Mouse (Mus musculus) B cell, adult 2 months (primary cell): Measurements from ENCODE around the gene Epc2.

Source experiments
- DNase-seq, 2 experiments: peaks; one replicate each; pipeline ENCODE4 v3.0.0; 2022

Gene Epc2

GRCm38 (mm10) chr2:49450931-49451636, at the start of gene Epc2:
Epc2 (plus strand) TSS chr2:49451486.
- peak; percentile 86 to 89 for DNase-seq

GRCm38 (mm10) chr2:49405954-49406353, 45.3 kb upstream of the Epc2 start:
- DNase-seq = no peak

DNA sequence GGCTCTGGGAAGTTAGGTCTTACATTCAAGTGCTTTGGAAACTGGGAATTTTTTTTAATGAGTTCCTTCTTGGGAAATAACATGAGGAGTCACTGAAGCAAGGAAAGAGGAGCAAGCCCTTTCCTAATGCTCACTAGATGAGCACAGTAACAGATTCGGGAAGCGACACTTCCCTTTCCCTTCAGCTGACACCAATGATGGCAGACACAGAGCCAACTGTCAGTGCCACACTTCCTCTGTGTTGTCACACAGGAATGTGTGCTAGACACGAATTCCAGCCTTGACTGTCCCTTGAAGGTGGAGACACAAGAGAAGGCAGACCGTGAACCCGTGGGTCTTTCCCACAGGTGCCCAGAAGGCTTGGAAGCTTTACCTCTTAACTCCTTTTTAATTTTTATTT, 39.6 kb upstream of the Epc2 start:
- DNase-seq = no peak

GRCm38 (mm10) chr2:49412576-49412975, 38.7 kb upstream of the Epc2 start:
- DNase-seq = no peak

GRCm38 (mm10) chr2:49415868-49416267, 35.4 kb upstream of the Epc2 start:
- no peak for DNase-seq

DNA sequence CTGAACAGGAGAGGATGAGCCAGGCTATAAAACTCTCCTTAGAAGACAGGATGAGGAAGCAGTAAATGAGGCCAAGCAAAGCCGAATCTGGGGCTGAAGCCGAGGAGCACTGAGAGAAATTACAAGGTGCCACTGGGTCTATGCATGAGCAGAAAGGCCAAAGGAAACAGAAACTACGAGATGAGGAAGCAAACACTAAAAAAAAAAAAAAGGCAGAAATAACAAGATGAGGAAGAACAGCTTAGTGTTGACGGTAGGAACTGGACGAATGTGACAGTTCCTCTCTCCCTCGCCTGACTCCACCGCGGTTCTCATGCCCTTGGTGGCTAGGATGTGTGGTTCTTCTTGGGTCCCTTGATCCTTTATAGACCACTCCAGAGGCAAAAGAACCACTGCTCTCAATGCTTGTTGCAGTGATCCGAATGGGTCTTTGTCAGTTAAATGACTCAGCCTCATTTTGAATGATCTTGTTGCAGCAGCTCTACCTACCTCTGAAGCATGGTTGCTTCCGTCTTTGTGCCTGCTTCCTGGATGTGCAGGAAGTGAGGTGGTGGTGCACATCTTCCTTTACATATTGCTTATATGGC, 34.2 kb upstream of the Epc2 start:
- DNase-seq = peak; percentile 72 to 73

DNA sequence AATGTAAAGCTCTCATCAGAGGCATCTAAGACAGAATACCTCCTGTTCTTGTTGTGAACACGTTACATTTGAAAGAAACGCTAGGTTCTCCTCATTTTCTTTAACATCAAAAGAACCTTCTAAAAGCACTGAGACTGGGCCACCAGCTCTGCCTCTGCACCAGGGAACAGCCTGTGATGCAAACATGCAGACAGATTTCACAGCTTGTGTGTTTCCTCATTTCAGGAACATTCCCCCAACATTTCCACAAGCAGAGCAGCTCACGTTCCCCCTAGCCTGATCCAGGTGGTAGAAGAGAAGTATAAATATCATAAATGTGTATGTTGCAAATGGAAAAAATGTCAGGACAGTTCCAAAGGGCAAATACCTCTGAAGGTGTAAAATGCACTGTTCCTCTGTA, 30.9 kb upstream of the Epc2 start:
- no peak for DNase-seq

- DNase-seq = no peak
Observed at GRCm38 (mm10) chr2:49423857-49424256, 27.4 kb upstream of the Epc2 start.

- peak; percentile 68 to 75 for DNase-seq
Observed at GRCm38 (mm10) chr2:49424788-49425187, 26.5 kb upstream of the Epc2 start.

DNA sequence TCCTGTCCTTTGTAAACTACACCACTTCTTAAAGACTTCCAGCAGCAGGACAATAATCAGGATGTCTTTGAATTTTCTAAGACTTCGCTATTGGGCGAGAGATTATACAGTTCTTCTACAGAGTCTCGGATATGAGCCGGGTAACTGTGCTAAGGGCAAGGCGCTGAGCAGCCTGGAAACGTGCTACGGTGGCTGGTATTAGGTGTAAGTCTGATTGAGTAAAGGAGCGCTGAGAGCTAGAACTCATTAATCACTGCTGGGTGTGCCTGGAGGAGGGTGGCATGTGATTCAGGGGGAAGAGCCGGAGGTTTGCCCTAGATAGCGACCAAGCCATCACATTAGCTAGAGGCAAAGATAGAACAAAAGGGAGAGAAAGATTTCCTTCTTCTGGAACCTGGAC, 25.1 kb upstream of the Epc2 start:
- DNase-seq = no peak

DNA sequence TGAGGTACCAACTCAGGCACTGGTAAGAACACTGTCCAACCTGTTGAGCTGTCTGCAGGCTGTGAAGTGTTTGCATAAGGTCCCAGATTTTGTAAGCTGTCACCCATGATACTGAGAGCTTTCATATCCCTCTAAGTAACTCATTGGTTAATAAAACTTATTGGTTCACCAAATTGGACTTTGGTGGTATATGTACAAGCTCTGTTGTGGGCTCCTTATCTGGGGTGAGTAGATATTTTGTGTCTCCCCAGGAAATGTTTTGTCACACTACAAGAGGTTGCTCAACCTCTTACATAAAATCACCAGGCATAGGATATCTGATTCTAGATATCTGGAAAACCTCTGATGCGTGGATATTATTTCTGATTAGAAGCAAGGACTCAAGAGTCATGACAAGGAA, 20.3 kb upstream of the Epc2 start:
- DNase-seq = no peak

DNA sequence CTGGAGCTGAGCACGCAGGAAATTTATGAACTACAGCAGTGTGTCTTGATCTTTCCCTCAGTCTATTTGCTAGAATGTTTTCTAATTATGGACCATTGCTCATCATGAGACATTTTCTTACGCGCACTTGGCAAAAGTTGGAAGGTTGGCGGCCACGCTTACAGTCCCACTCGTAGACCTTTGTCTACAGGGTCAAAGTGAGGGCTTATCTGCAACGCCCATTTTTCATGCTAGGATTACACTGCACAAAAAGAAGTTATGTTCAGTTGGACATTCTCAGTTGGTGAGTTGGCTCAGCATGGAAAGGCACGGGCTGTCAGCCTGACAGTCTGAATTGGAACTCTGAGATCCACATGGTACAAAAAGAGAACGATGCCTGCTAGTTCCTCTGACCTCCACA, 18.1 kb upstream of the Epc2 start:
- DNase-seq = no peak

GRCm38 (mm10) chr2:49446238-49446637, 5.0 kb upstream of the Epc2 start:
- no peak for DNase-seq

DNA sequence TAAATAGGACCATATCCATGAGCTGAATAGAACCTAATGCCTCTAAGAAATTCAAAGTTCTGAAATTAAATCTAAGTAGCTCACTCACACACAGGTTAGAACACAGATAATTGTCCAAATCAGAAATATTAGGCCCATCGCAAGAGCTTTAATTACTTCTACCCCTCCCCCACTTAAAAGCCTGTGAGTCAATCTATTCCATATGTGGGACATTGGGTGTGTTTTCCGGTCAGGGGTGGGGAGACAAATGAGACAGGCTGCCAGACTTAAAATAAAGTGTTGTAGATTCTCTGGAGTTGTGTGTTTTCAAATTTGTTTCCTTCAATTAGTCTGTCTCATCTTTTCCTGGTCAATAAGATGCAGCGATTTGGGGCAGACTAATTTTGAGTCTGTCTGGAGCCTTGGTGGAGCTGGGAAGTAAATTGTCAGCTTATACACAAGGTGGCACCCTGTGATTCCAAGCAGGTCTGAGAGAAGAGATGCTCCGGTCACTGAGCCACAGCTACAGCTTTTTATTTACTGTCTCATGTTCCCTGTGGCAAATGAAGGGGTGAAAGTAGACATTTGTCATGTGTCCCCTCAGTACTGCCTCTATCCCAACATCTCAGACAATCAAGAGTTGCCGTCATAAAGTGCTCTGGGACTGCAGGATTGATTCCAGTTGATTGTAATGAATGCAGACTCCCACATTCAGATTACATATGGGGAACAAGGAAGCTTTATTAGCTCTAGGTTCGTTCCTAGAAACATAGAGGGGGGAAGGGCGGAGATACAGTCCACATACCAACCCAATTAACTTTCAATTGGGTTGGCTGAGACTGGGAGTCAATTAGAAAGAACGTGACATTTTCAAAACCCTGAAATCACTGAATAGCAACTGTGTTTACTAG, 3.5 kb upstream of the Epc2 start:
- no peak for DNase-seq

GRCm38 (mm10) chr2:49450467-49450866, 819 bp upstream of the Epc2 start:
- DNase-seq = no peak

GRCm38 (mm10) chr2:49451637-49452211, 438 bp downstream of the Epc2 start:
- DNase-seq = peak; percentile 95 to 96

- peak; percentile 71 to 76 for DNase-seq
Observed at GRCm38 (mm10) chr2:49452451-49453081, 1.3 kb downstream of the Epc2 start.

GRCm38 (mm10) chr2:49457797-49458196, 6.5 kb downstream of the Epc2 start:
- DNase-seq = peak; percentile 23 to 29

DNA sequence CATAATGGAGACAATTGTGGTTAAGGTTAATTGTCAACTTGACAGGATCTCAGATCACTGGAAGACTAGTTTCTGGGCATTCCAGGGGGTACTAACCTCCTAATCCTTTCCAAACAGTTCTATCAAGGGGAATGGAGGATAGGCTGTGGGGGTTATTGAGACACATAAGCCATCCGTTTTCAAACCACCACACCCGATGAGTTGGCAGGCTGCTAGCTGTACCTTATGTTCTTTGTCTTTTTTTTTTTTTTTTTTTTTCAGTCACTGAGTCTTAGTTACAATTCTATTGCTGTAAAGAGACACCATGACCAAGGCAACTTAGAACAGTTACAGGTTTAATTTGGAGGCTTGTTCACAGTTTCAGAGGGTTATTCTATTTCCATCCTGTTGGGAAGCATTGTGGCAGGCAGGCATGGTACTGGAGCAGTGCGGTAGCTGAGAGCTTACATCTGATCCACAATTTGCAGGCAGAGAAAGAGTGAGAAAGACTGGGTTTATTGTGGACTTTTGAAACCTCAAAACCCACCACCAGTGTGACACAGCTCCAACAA, 14.5 kb downstream of the Epc2 start:
- no peak for DNase-seq

GRCm38 (mm10) chr2:49467038-49467437, 15.8 kb downstream of the Epc2 start:
- no peak for DNase-seq

GRCm38 (mm10) chr2:49471188-49471587, 19.9 kb downstream of the Epc2 start:
- no peak for DNase-seq

DNA sequence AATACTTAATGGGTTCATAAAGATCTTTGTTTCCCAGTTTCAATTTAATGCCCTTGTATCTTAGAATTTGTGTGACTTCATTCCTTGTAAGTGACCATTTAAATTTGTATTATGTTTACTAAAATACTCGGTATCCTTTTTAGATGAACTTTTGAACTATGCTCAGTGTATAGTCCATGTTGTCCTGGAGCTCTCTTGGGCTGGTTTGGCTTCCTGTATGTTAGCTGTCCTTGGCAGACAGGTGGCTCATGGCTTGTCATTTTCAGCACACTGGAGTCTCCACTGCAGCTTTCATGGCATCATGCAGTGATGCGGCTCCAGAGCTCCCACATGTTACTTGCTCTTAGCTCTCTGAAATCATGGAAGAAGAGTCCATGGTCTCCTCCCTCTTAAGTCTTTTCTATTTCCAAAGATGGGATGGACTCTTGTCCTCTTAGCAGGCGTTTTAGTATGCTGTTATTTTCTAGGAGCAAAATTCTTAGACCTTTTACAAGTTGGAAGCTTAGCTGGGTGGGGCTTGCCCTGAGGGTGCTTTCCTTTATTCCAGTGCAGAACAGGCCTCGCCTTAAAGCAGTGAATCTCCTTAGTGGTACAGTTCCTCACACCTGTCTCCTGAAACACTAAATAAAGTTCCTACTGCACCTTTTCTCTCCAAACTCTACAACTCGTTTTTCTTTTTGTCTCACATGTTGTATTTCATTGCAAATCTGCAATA, 20.5 kb downstream of the Epc2 start:
- no peak for DNase-seq
